Mouse (Mus musculus): Measurements from ENCODE around the gene Bud23.
A peak's percentile ranks its signal among the peaks of the same experiment; 100 is the strongest.
"Not testable (repeated sequence)": the region's sequence is repeated elsewhere in the genome, so short reads cannot be mapped to it uniquely, and the experiment has no call there.

Bud23 gene

GRCm38 (mm10) chr5:135072061-135072460, 7.3 kb upstream of the Bud23 start:
- DNase-seq (ENCODE audit: low spot score), result no peak

DNA sequence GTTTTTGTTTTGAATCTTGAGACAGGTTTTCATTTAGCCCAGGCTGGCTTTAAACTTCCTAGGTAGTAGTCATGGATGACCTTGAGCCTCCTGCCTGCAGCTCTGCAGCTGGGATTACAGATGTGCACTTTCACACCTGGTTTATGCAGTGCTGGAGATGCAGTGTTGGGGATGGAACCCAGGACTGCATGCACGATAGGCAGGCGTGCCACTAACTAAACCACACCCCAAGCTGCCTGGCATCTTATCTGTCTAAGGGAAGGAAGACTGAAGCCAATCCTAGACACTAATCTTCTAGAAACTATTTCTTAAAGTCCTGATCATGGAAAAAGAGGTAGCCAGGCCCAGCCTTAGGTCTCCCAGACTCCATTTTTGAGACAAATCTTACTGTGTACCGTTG, 5.7 kb upstream of the Bud23 start:
- no peak for DNase-seq (ENCODE audit: low spot score)

DNA sequence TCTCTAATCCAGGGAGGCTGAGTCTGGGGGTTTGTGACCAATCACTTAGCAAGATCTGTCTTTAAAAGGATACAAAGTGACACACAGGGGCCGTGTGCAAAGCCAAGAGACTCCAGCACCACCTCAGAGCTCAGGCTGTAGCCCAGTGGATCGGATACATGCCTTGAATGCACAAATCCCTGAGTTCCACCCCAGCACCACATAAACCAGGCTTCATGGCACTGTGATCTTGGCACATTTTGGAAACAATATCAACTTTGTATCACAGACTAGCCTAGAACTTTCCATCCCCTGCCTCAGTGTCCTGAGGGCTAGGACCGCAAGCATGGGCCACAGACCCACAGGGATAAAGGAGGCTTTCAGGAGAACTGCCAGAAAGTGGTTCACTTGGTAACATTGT, 1.2 kb upstream of the Bud23 start:
- DNase-seq (ENCODE audit: low spot score), result no peak

GRCm38 (mm10) chr5:135064382-135064766, 385 bp downstream of the Bud23 start:
- no peak for DNase-seq (ENCODE audit: low spot score)

DNA sequence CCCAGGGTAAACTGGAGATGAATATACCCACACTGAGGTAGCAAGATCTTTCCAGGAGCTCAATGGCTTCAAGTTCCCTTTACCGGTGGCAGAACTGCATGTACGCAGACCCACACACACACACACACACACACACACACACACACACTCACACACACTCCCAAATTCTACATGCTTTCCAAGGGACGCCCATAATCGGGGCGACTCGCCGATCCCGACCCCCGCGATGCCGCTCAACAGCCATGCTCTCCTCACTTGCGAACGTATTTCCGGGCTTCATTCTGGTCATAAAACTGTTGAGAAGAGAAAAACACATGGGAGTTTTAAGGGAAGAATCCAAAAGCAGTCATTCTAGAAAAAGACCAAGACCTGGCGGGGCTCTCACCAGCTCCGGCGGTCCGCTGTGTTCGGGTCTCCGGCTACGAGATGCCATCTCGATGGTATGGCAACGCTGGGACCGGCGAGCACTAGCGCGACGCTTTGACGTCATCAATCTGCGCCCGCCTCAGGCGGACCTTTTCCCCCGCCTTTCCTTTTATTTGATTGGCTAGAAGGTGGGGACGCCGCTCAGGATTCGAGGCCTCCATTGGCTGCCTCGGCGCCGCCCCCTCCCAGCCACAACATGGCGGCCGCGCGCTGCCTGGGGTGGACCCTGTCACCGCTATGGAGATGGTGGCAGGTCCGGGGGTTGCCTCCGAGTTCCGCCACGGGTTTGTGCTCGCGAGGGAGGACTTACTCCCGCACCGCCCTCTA, 954 bp downstream of the Bud23 start, which contains the start of gene Dnajc30:
Dnajc30 (plus strand) TSS at position 574 of the 753 bp plus-strand sequence.
- peak; percentile 97 for DNase-seq (ENCODE audit: low spot score)

DNA sequence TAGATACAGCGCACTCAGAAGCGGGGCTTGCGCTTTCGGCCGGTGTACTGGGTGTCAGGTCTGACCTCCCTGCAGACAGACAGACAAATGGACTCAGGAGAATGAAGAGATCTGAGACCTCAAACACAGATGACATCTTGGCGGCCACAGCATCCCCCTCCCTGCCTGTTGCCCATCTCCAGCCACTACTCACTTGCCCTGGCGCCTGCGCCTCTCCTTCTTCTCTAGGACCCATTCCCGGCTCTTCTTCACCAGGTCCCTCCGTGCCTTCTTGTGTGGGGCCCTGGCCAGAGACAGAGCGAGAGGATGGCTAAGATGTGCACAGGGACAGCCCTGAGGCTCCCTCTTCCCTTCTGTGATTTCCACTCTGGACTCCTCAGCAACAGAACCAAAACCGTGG, 11.4 kb downstream of the Bud23 start:
- no peak for DNase-seq (ENCODE audit: low spot score)

GRCm38 (mm10) chr5:135049268-135049667, 15.5 kb downstream of the Bud23 start:
- not testable (repeated sequence) for DNase-seq (ENCODE audit: low spot score)

DNA sequence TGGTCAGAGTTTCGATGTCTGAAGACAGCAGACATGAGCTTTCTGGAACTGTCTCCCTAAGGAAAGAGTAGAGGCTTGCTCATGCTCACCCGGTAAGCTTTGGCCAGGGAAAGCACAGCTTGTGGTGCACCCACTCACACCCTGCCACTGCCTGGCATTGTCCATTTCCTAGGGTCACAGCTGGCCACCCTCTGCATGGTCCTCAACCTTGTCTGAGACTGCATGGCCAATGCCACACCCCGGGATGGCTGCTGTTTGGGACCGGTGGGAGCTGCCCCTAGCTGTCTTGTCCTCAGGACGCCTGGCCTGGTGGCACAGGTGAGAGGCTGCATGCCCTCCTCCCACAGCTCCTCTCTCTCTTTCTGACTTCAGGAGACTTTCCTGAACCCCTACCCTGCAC, 16.2 kb downstream of the Bud23 start:
- no peak for DNase-seq (ENCODE audit: low spot score)

- DNase-seq (ENCODE audit: low spot score), result no peak
Observed at GRCm38 (mm10) chr5:135044575-135044974, 20.2 kb downstream of the Bud23 start.

DNA sequence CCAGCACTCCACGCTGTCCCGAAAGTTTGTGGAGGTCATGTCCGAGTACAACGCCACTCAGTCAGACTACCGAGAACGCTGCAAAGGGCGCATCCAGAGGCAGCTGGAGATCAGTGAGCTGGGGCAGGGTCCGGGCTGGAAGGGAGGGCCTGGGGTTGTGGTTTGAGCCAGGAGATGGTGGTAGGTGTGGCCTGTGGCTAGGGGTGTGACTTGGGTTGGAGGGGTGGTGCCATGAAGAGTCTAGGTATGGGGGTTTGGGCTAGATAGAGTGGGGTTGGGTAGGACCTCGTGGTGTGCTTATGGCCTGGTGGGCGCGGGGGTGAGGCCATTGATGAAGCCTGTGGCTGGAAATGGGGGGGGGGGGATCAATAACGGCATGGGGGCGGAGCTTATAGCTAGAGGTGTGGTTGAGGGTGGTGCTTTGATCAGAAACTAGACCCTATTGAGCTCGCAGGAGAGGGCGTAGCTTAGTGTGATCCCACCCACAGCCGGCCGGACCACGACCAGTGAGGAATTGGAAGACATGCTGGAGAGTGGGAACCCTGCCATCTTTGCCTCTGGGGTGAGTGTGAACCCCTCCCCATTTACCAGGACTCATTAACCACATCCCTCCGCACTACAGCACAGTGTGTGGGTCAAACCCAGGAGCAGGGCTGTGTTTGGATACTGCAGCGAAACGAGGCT, 22.5 kb downstream of the Bud23 start:
- no peak for DNase-seq (ENCODE audit: low spot score)

GRCm38 (mm10) chr5:135040777-135041176, 24.0 kb downstream of the Bud23 start:
- DNase-seq (ENCODE audit: low spot score), result no peak

DNA sequence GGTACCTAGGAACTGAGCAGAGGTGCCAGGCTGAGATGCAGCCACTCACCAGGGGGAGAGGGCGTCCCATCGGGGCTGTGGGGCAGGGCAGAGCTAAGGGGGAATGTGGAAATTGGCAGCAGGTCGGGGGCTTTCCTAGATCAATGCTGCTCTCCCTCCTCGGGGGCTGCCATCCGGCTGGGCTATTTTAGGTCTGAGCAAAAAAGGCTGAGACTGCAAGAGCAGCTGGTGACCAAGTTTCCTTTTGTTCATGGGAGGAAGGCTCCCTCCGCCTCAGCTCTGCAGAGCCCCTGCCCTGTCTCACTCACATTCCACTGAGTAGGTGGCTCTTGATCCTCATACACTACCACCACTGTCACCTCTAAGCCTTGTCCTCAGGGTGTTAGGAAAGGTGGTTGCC, 24.7 kb downstream of the Bud23 start:
- no peak for DNase-seq (ENCODE audit: low spot score)

- DNase-seq (ENCODE audit: low spot score), result no peak
Observed at GRCm38 (mm10) chr5:135039541-135039940, 25.2 kb downstream of the Bud23 start.

GRCm38 (mm10) chr5:135037946-135038345, 26.8 kb downstream of the Bud23 start:
- DNase-seq (ENCODE audit: low spot score), result no peak

GRCm38 (mm10) chr5:135035608-135036359, 29.0 kb downstream of the Bud23 start:
- DNase-seq (ENCODE audit: low spot score), result no peak

GRCm38 (mm10) chr5:135034593-135034992, 30.2 kb downstream of the Bud23 start:
- DNase-seq (ENCODE audit: low spot score), result no peak

GRCm38 (mm10) chr5:135032581-135032980, 32.2 kb downstream of the Bud23 start:
- no peak for DNase-seq (ENCODE audit: low spot score)

DNA sequence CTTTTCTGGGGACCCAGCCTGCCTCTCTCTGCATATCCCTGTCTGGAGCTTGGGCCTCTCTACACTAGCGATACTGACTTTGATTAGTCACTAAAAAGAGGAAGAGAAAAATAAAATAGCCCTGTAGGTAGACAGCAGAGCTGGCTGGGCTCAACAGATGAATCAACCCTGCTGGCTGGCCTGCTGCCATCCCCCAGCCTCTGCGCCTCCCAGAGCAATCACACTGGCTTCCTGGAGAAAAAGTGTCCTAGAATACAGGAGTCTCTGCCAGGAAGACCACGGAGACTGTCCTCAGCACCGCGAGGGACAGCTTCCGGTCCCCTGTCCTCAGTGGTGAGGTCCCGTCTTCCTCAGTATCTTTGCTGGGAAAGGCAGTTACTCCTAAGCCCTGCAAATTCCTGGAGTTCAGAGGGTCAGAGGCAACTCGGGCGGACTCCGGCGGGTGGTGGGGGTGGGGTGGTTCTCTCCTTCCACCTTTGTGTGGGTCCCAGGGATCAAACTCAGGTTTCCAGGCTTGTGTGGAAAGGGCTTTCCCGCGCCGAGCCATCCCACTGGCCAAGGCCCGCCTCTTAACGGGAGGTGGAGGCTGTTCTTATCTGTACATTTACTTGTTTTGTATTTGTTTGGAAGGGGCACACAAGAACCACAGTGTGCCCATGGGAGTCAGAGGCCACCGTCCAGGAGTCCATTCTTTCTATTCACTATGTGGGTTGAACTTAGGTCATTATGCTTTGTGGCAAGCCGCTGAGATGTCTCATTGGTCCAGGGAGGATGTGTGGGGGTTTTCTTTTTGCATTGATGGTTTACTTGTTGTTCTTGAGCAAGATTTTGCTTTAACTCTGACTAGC, 35.5 kb downstream of the Bud23 start:
- DNase-seq (ENCODE audit: low spot score), result no peak

DNA sequence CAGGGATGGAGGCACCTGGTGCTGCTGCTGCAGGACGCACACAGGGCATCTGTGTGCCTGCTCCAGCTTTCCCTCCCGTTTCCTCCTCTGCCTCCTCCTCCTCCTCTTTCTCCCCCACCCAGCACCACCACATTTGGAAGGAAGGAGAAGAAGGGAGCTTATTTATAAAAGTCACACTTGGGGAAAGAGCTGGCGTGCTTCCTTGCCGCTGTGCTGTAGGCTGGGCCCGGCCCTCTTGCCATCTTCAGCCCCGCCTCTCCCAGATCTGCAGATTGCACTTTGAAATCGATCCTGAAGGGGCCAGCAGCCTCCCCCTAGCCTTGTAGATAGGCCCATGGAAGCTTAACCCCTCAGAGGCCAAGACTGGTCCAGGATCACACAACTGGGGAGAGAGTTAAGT, 38.9 kb downstream of the Bud23 start:
- peak; percentile 42 for DNase-seq (ENCODE audit: low spot score)

DNA sequence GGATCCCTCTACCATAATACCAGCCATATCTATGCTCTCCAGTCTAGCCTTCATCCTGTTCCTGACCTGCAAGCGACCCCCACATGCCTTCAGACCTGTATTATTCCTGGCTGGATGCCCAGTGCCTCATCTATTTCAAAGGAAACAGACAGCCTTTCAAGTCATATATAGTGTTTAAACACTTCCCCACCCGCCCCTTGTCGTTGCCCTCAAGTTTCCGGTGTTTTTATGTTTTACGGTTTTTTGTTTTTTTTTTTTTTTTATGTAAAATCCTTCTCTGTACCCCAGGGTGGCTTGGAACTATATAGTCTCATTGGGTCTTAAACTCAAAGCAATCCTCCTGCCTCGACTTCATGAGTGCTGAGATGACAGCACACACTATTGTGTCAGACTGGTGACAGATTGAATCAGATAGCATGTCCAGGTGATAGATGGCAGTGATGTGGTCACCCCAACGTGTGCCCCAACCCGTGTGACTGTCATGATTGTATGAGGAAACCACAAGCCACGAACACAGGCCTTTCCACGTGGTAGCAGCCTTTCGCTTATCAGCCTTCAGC, 40.0 kb downstream of the Bud23 start:
- DNase-seq (ENCODE audit: low spot score), result peak; percentile 87

DNA sequence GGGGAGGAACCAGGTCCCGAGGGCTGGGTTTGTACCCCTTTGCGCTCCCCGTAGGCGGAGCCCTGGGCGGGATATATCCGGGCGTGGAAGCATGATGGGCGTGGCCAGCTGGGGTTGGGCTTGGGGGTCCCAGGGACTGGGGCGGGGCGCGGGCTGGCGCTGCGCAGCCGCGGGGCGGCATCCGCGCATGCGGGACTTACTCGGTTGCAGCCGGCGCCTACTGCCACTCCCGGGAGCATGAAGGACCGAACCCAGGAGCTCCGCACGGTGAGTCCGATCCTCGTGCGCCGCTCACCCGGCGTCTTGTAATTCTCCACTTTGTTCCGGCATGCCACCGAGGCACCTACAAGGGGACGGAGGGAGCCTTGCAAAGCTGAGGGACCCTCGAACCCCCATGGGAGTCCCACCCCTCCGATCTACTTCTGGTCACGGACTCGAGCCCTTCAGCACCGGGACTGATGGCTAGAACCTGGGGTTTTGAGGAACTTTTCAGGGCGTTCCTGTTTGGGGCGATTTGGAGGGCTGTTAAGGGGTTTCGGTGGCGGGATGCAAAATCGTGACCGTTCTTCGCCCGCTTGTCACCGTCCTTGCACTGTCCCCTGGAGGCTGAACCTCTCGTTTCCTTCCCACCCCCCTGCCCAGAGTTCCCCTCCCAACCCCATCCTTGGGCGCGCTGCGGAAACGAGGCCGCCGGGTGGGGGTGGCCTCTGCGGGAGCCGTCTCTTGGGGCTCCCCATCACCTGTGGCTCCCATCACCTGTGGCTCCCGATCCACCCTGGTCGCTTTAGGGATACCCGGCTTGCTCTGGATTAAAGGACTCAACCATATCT, 41.2 kb downstream of the Bud23 start, which contains the start of gene Stx1a:
Stx1a (plus strand) TSS at position 139 of the 830 bp plus-strand sequence.
- peak; percentile 82 for DNase-seq (ENCODE audit: low spot score)
